Mouse (Mus musculus): ENCODE data around the gene Tex13c1.

The Tex13c1 gene

DNA sequence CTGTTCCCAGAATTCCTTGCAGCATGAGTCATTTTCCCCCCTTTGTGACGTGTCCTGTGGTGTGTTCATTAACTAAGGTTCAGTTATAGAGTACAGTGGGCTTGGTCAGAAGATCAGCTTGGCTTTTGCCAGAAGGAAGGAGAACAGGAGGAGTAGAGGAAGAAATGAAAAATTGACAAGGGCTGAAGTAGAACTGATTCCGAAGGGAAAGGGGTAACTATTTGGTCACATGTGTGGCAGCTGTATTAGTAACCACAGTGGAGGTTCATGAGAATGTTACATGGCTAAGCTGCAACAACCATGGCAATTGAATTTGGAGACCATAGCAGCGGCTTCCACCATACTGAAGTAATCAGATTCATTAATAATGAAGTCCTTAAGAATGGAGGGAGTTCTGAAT is at the start of gene Tex13c1:
Gene Tex13c1 (plus strand): TSS at position 301 of the 400 bp plus-strand sequence.
- DNase-seq, result no peak

Measured in thymus, postnatal 36 days (tissue).